Mouse (Mus musculus) cerebellum, adult 11-12 months (tissue): ENCODE data around the gene Rab27a.
"Not testable (repeated sequence)": the region's sequence is repeated elsewhere in the genome, so short reads cannot be mapped to it uniquely, and the experiment has no call there.

Experiments used
- DNase-seq: peaks from one replicate; pipeline ENCODE4 v3.0.0; 2022

Rab27a gene

DNA sequence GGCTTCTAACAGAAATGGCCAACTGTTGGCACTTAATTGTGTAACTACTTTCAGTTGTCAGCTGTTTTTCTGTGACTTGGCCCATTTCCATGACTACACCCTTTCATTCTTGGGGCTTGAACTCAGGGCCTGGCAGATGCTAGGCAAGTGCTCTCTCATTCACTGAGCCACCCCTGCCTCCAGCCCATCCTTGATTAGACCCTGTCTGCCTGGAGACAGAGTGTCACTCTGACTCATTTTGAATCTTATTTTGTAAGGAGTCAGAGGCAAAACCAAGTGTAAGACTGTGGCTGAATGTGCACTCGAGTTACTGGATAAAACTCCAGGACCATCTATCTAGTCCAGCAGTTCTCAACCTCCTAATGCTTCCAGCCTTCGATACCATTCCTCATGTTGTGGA is 3.3 kb downstream of the Rab27a start:
- DNase-seq: no peak

GRCm38 (mm10) chr9:73048927-73049326 is 4.3 kb downstream of the Rab27a start:
- DNase-seq: no peak

DNA sequence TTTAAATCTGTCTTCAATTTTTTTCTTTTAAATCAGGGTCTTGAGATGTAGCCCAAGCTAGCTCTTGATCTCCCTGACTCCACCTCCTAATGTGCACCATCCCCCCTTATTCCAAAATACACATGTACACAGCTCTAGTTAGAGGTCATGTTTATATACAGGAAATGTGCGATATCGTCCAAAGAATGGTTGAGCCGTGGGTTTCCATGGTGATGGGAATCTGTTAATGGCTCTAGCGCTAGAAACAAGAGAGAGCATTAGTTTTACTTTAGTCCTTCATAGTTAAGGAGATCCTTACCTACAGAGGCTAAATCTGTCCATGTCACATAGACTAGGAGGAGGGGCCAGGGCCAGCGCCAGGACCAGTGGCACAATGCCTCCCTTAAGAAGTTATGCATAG is 5.2 kb downstream of the Rab27a start:
- DNase-seq: no peak

DNA sequence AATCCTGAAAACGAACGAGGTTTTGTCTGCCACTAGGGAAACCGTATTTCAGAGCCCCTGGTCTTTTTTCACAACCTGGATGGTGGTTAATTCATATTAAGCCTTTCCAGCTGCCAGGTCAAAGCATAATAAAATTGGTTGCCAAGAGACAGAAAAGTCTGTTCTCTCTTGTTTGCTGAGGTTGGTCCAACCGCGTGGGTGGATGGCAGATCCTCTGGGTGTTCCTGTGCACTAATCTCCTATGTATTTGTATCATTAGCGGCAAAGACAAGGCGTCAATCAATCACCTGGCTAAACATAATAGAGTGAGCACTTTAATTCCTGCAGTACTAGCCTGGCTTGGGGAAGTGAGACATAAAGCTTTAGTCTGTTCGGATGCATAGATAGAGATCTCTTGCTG is 6.0 kb downstream of the Rab27a start:
- no peak for DNase-seq

GRCm38 (mm10) chr9:73055441-73055911 is 10.8 kb downstream of the Rab27a start:
- DNase-seq: no peak

- DNase-seq: no peak
These were observed 14.6 kb downstream of the Rab27a start for GRCm38 (mm10) chr9:73059224-73059623.

DNA sequence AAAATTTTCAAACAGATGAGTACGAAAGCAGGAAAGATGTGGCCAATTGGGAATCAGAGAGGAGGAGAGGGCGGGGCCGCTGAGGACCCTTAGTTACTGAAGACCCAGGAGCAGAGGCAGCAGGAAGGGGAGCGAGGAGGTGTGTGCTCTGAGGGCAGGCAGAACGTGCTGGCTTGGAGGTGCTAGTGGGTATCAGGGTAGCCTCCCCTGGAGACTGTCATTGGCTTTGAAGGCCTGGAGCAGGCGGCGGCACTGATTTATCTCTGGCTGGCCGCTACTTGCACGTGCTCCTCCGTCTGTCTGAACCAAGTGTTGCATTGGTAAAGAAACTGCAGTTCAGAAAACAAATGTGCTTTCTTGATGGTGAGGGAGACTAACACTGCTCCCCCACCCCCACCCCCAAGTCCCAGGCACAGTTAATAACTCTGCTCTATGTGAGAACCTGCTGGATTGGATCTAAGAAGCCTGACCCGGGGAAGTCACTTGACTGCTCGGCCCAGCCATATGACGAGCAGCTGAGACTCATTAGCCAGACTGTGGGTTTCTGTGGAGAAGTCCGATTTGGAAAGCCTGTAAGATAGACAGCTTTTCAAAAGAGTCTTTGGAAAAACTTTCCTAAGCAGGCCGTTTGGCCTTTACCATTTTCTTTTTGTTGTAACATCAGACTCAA is 19.1 kb downstream of the Rab27a start:
- DNase-seq: no peak

GRCm38 (mm10) chr9:73067086-73067485 is 22.4 kb downstream of the Rab27a start:
- no peak for DNase-seq

DNA sequence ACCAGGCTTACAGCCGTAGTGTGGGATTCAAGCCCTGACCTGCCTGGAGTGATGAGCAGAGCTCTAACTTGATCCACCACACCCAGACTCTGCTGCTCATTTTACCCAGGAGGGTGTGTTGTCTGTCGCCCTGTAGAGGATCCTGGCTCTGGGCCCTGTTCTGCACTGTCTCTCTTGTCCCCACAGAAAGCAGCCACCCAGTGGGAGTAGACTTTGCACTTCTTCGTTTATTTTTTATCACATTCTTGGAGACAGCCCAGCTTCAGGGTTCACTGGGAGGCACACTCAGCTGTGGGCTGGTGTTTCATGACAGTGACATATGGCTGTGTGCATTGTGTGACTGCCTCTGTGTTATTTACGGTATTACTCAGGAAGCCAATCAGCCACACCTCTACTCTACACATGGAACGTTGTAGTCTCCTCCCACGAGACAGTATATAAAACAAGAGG is 23.6 kb downstream of the Rab27a start:
- DNase-seq: no peak

- DNase-seq: no peak
These were observed 24.0 kb downstream of the Rab27a start for GRCm38 (mm10) chr9:73068688-73069087.

DNA sequence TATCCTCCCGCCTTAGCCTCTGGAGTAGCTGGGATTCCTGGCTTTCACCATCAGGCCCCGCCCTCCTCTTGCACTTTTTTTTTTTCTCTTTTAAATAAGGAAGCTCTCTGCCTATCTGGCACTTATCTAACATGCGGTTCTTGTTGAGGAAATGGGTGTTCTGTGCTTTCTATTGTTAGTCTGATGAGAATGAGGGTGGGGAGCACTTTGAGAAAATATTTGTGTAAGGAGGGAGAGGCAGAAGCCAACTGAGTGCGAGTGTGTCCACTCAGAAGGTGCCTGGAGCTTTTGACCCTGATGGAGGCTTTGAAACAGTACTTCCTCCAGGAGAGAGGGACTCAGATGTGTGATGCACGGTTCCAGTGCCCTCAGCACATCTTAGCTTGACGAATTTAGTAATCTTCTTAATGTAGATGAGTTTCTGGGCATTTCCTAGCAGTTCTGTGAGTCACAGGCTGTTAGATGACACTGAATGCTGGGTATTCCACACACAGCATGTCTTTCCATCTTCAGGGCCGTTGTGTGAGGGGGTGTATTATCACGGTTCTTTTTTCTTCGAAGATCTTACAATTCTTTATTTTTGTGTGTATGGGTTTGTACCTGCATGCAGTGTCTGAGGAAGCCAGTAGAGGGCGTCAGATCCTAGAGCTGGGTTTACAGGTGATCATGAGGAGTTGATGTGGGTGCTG is 26.5 kb downstream of the Rab27a start:
- no peak for DNase-seq

DNA sequence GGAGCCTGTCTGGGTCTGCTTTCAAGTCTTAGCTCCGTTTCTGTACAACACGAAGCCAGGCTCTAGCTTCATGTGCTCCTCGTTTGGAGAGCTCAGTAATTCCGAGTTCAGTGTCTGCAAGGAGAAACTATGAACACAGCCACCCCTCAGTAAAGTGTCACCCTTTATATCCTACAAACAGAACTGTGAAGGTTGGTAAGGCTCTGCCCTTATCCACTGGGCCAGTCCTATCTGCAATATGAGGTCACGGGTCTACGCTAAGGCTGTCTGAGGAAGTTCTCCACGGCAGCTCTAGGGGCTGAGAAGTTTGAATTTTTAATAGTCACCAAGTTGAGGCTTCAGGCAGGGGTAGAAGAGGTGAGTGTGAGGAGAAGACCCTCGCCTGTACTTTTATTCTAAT is 27.8 kb downstream of the Rab27a start:
- no peak for DNase-seq

GRCm38 (mm10) chr9:73073169-73073568 is 28.5 kb downstream of the Rab27a start:
- no peak for DNase-seq

DNA sequence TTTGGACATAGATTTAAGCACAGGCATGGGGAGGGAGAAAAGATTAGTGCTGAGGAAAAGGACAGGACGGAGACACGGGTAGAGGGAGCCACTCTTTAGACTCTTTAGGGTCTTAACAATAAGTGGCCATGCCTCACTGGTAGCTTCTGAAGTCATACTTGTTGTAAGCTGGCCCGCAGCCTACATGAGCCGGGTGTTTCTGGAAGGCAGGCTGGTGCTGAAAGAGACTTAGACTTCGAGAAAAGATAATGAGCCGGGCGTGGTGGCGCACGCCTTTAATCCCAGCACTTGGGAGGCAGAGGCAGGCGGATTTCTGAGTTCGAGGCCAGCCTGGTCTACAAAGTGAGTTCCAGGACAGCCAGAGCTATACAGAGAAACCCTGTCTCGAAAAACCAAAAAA is 34.7 kb downstream of the Rab27a start:
- not testable (repeated sequence) for DNase-seq

DNA sequence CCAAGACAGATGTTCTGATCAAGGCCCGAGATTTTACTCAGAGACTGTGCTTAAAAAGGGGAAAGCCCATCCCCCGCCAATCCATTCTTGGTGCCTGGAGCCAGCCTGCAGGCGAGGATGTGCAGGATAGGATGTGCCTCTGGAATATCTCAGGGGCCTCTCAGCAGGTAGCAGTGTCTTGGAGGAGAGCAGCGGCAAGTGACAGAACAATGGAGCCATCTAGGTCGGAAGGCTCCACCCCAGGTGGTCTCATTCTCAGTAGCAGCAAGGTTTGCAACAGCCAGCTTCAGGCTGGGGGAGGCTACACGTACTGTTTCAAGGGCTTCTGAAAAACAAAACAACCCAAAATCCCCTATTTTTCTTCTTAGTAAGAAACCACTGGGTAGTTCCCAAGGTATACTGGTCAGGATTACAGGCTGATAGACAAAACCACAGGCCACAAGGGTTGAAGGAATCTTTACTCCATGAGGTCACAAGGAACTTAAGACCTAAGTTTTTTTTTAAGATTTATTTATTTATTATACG is 35.2 kb downstream of the Rab27a start:
- DNase-seq: no peak

GRCm38 (mm10) chr9:73082291-73083000 is 37.8 kb downstream of the Rab27a start:
- DNase-seq: peak; percentile 94

GRCm38 (mm10) chr9:73083956-73084355 is 39.3 kb downstream of the Rab27a start:
- DNase-seq: no peak

DNA sequence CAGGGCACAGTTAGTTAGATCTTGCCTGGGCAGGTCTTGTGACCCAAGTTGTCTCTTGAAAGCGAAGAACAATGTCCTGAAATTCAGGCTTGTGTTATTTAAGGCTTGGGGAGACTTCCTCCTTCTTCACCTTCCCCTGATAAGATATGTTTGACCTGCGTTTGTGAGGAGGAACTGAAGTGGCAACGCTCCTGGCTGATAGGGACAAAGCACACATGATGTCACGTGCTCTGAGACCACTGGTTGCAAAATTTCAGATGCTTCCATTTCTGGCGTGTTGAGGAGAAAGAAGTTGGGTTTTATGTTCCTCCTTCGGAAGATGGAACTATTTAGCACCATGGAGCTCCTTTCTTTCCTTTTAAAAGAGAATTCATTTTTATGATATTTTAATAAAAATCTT is 41.2 kb downstream of the Rab27a start:
- no peak for DNase-seq

DNA sequence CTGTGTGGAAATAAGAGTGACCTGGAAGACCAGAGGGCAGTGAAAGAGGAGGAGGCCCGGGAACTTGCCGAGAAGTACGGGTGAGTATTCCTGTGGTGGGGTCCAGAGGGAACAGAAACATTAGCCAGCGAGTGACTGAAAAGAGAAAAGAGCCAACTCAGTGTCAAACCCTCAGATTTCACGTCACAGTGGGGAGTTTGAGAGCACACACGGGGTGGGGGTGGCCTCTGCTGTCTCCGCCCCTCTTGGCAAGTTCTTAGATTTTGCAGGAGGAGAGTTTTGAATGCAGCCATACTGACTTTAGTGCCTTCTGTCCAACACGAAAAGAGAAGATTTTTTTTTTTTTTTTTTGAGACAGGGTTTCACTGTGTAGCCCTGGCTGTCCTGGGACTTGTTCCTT is 42.5 kb downstream of the Rab27a start:
- no peak for DNase-seq

DNA sequence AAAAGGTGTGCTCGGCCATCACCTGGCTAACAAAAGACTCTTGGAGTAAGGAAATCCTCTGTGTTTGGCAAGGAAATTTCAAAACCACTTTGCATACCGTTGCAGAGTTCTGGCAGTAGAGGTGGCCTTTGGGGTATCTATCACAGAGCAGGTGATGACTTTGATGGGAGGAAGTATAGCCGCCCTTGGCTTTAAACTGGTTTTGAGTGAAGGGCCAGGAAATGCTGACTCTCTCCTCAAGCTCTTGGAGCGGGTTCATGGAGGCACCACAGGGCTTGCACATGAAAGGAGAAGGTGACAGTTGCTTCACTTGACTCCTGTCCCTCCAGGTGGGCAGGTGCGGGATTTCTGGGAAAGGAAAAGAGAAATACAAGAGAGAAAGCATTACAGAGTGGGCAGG is 42.9 kb downstream of the Rab27a start:
- no peak for DNase-seq

DNA sequence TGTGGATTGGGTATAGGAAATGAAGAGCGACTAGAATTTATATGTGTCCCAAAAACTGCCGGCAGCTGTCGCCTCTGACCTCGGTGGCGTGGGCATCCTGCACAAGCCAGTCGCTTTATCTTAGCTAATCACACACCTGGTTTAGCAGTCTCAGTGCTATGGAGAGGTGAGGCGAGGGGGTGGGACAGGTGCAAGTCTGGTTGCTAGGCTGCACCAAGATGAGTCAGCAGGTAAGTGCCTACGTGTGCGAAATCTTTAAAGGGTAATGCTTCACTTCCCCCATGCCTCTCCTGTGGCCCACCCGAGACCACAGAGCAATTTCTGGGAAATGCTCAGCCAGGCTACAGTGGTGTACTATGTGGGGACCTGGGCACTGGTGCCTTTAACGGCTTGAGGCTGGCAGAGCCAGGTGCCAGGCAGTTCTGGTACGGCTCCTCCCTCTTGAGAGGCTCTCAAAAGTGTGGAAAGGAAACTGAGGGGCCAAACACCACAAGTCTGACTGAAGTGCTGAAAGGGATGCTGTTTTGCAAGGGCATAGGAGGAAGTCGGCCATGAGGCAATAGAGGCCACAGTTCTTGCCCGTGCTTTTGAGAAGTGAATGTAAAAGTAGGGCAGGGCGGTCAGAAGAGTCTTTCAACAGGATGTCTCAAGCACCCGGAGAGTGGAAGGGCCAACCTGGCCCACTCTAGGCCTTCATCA is 44.7 kb downstream of the Rab27a start:
- no peak for DNase-seq

DNA sequence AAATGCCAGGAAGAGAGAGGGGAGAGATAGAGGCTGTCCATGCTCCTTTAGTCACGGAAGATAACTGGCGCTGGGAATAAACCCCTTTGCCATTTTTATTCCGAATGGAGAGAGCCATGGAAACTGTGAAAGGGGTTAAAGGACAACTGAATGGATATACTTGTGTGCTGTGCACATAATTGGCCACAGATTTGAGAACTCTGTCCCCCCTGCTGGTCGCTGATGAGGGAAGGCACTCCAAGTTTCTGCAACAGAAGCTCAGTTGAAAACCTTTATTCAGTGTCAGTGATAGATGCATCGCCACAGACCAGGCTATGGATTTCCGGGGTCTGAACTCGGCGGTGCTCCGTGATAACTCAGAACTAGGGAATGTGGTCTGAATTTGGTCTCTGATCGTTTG is 45.5 kb downstream of the Rab27a start:
- no peak for DNase-seq

DNA sequence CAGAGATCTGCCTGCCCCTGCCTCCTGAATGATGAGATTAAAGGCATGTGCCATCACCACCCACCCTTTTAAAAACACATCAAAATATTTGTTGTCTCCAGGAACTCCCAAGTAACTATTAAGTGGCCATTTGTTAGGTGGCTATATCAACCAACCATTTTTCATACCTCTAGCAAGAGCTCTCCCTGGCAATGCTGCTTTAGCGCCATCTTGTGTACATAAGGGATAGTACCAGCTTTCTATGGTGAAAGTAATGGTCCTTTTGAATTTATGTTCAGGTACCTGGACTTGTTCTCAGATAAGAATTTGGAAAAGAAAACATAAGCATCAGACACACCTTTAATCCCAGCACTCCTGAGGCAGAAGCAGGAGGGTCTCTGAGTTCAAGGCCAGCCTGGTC is 47.1 kb downstream of the Rab27a start:
- no peak for DNase-seq
